Mouse (Mus musculus) retina, embryonic 14.5 days (tissue): ENCODE measurements around the gene Tex22.

Source experiments
- DNase-seq: peaks from one replicate; pipeline ENCODE4 v3.0.0-alpha.2; 2015; ENCODE audit warnings: low spot score

Gene Tex22

DNA sequence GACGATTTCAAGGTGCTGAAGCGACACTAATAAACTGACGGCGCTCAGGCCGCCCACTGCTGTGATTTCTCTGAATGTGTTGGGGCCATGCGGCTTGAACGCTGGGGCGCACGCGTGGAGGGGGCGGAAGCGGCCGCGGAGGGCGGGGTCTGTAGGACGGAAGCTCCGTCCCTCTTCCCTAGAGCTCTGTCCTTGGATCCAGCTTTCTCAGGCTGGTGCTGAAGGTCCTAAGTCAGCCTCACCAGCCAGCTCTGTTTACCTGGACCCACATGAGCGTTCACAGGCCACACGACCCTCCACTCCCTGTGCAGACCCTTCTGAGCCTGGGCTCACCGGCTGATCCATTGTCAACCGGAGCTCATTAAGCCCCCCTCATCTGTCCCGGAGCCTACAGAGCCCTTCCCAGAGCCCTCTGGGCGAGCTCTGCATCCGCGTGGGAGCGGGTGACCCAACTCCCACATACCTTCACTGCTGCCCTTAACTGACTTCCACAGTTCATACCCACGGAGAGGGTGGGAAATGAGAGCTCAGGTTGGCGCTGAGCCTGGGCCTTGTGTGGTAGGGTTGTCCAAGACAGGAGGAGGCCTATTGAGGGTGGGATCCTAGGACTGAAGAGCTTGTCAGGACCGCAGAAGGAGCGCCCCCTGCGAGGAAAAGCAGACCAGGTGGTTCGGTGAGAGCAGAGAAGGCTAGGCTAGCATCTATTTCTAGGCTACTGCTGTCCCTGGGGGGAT, at the start of gene Tex22:
TSS of gene Tex22 (plus strand) at position 174 of the 734 bp plus-strand sequence.
- DNase-seq: peak; percentile 86

DNA sequence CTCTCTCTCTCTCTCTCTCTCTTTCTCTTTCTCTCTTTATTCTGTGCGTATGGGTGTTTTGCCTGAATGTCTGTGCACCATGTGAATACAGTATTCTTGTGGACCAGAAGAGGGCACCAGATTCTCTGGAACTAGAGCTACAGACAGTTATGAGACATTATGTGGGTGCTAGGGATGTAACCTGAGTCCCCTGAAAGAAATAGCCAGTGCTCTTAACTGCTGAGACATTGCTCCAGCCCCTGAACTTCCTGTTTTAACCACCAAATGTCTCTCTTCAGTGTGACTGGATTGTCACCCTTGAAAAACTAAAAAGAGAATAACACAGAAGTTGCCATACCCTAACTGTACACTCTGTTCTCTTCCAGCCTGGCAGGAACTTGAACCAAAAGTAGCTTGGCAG, 47.7 kb upstream of the Tex22 start:
- no peak for DNase-seq

DNA sequence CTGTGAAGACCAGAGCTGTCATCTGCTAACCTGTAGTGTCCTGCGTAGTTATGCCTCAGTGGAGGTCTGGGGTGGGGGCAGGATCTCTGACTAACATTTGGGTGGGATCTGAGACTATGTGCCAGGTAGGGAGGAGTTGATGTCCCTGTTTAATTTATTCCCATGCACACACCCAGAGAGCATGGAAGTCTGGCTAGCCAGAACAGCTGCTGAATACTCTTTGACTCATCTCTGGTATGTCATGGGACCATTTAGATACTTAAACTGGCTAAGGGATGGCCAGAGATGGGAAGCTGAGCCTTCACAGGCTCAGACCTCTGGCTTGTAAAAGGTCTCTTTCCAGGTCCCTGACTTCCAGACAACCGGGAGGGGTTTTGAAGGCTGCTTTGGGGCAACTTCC, 46.8 kb upstream of the Tex22 start:
- no peak for DNase-seq

DNA sequence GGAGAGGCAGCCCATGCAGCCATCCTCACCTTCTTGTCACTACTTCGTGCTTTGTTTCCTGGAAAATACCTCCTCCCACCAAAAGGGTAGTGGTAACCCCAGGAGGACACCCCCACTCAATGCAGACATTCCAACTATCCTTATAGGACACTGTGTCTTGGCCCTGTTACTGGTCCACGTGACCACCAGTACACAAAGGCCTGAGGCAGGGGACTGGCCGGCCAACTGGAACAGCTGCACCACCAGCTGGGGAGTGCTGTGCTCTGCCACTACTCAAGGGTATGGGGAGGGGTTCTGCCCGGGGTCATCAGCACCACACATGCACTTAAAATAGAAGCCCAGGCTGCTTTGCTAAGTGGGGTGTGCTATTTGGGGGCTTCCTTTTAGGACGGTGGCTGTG, 46.2 kb upstream of the Tex22 start:
- DNase-seq: peak; percentile 57

DNA sequence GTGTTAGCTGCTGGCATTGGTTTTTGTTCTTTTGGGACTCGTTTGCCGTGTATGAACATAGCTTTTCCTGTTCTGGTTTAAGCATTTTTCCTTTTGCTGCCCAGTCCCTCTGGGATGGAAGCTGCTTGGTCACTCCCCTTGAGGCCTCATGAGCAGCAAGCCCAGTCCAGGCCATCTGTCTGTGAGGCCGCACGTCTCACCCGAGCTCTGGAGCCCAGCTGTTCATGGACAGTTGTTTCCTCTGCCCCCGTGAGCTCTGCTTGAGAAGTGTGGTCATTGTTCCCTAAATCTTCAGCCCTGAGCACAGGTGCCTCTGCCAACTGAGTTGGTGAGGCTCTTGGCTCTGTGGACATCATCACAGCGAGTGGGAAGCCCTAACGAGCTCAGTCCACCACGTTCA, 45.4 kb upstream of the Tex22 start:
- peak; percentile 37 for DNase-seq

DNA sequence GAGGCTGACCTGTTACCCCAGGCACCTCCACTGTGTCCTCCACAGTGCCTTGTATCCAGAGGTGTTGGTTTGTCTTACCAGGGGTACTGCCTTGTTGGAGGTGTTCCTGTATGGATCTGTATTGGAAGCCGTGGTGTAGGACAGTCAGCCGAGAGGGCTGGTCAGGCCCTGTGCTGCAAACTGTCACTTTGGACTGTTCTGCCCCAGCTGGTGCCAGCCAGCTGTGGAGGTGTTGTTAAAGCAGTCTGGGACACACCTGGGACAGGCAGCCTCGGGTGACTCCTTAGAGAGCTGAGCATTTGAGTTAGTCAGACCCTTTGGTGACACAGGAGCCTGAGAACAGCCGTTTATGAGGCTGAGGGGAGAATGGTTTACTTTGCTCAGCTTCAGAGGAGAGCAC, 44.3 kb upstream of the Tex22 start:
- DNase-seq: no peak

DNA sequence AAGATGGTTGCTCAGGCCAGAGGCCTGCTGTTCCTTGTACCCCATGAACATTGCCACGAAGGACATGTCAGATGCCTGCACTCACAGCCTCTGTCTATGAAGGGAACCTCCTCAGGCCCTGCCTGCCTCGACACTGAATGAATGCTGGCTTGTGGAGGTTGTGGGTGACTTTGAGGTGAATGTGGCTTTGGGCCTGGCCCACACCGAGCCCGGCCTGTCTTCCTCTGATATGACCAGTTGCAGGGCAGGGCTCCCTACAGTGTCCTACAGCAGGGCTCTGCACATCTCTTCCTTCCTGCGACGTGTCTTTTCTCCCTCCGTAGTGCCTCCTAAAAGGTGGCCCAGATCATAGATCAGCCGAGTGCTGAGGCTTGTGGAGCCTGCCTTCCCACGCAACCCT, 43.3 kb upstream of the Tex22 start:
- no peak for DNase-seq

DNA sequence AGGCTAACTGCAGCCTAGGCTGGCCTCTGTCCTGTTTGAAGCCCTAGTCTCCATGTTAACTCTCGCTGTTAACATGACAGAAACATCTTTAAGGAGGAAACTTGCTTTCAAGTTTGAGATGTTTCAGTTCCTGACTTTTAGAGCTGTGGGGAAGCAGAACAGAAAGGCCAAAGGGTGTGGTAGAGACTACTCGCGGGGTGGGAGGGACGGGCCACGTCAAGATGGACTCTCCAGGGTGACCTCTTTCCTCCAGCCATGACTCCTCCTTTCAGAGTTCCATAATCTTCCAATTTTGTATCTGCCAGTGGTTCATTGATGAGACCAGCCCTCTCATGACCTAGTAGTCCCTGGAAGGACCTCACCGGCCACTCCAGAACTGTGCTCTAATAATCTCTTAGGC, 42.9 kb upstream of the Tex22 start:
- no peak for DNase-seq

DNA sequence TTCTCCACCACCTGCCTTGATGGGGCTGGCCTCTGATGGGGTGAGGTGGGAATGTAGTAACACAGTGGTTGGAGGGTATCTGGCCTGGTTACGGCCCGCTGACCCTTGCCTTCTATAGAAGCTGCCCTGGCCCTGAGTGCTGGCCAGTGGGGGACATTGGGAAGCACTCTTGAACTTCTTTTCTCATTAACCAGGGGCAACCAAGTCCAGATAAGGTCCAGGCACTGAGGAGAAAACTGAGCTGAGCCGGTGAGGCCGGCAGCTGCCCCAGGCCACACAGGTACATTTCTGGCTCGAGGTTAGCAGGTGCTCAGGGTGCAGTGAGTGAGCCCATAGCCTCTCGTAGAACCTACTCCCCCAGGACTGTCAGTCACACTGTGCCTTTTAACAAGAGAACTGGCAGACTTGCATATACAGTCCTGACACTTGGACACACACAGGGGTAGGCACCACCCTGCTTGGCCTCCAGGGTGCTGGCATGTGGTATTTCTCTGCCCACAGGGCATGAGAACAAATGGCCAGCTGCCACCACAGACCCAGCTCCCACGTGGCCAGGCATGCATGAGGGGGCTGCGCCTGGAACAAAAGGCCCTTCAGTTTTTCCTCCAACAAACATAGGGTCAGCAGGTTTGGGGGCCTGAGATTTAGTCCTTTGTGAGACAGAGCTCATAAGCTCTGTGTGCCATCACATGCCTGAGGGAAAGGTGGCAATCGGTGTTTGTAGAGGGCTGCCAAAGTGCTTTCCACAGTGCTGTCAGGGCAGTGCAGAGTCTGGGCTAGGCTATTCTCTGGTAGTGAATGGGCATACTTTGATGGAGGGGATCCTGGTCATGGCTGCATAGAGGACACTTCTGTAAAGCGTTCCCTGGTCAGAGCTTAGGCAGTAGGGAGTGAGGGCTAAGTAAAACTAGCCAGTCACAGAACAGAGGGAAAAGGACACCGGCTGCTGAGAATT, 41.7 kb upstream of the Tex22 start:
- DNase-seq: peak; percentile 25

DNA sequence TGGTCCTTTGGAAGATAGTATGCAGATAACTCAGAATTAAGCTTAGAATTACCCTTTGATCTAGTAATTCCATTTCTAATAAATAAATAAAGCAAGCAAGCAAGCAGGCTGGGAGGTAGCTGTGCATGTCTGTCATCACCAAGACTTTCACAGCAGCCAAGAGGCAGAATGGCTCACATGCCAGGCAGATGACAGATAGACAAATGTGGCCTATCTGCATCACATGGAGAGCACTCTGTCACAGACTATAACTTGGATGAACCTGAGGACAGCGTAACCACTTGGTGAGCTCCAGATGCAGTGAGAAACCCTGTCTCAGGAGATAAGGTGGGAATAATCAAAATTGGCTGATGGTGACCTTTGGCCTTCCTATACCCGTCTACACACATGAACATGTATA, 39.2 kb upstream of the Tex22 start:
- DNase-seq: no peak

DNA sequence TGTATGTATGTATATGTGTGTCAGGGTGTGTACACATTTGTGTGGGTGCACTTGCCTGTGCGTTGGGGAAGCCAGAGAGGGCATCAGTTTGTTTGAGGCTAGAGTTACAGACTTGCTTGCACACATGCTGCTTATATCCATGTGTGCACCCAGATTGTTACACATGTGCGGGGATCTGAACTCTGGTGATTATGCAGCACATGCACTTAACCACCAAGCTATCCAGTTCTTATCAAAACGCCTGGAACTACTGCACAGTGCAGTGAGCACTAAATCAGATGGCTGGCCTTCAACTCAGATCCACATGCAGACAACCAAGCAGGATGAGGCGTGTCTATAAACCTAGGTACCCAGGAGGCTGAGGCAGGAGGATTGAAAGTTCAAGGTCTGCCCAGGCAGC, 37.3 kb upstream of the Tex22 start:
- DNase-seq: no peak

DNA sequence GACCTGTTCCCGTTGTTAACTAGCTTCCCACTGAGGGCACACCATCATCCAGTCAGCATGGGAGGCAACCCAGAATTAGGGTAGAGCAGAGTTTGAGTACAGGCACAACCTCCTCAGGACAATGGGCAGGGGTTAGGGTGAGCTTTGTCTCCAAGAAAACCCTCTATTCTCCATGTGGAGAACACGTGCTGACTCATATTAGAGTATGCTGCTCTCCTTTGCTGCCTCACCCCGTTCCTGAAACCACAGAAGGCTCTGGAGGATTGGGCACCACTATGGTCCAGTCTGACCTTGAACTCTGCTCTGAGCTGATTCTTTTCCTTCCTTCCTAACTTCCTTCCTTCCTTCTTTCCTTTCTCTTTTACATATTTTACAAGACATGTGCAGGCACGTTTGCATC, 35.9 kb upstream of the Tex22 start:
- no peak for DNase-seq

DNA sequence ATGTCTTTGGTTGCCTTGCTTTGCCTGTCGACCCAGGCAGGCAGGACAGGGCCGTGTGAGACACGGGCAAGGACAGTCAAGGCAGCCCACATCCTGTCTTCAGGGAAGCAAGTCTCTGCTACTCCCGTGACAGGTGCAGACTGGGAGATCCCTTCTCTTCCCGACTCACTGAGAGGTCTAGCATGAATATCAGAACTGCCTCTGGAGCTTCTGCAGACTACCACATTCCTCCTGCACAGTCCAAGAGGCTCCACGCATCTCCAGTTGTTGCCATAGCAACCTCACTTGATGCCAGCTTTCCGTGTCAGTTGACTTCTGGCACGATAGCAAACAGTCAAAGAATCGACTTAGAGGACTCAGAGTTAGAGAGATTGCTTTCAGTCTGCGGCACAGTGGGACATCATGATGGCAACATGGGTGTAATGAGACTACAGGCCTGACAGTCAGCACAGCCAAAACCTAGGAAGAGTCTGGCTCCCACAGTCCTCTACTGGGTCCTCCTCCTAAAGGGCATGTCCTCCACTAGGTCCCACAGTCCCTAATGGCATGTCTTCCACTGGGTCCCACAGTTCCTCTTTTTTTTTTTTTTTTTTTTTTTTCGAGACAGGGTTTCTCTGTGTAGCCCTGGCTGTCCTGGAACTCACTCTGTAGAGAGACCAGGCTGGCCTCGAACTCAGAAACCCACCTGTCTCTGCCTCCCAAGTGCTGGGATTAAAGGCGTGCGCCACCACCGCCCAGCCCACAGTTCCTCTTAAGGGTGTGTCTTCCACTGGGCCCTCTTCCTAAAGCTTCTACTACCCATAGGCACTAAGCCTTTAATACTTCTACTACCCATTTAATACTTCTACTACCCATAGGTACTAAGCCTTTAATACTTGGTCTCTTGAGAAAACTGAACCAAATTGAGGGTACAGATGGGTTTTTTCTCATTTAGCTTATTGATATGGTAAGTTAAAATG, 32.5 kb upstream of the Tex22 start:
- peak; percentile 52 for DNase-seq

DNA sequence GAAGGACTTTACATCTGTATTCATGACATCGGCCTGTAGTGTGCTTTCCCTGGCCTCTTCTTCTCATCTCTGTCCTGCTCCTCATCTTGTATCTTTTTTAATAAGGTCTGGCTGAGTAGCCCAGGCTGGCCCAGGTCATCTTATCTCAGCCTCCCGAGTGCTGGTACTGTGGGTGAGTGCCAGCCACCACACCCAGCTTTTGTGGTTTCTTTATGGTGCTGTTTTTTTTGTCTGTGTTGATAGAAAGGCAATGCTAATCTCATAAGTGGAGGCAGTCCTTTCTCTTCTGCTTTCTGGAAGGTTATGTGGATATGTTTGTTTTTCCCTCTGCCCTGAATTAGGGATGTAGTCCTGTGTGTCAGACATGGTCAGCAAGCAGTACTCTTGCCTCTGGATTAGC, 31.8 kb upstream of the Tex22 start:
- no peak for DNase-seq

DNA sequence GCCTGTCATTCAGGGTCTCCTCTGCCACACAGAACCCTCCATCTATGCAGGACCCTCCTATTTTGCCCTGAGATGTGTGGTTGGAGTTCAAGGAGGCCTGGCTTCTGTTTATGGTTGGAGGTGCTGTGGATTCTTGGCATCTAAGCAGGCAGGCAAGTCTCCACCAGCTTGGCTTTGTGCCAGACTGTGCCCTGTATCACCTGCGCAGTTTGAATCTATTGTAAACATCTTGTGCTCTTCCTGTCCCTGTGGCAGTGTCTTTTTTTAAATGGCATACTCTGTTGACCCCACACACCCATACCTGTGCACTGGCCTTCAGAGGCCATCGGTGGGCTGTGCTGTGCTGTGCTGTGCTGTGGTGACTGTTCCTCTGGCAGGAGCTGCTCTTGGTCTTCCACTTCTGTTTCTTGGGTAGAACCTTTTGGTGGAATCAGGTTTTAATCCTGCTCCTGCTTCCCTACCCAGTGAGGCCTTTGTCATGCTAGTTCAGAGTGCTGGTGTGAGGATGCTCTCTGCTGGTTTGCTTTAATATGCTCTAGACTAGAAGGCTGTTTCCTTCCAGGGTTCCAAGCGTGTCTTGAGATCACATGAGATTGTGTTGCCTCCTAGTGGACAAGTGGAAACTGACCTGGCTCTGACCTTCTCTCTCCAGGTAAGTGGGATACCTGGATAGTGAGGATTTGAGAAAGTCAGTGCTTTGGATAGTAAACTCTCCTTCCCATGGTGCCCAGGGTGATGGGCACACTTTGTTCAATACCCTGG, 29.2 kb upstream of the Tex22 start:
- no peak for DNase-seq

DNA sequence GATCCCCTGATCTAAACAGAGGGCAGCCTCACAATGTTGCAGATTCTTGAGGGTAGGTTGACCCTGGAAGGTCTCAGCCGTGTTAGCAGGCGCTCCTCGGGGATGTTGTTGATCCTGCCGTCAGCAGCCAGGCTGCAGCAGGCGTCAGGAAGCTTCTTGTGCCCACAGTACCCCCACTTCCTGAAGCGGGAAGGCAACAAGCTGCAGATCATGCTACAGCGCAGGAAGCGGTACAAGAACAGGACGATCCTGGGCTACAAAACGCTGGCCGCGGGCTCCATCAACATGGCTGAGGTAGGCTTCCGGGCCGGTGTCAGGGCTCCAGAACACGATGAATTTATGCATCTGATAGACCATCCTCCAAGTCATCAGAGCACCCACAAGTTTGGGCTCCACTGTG, 27.4 kb upstream of the Tex22 start:
- no peak for DNase-seq

DNA sequence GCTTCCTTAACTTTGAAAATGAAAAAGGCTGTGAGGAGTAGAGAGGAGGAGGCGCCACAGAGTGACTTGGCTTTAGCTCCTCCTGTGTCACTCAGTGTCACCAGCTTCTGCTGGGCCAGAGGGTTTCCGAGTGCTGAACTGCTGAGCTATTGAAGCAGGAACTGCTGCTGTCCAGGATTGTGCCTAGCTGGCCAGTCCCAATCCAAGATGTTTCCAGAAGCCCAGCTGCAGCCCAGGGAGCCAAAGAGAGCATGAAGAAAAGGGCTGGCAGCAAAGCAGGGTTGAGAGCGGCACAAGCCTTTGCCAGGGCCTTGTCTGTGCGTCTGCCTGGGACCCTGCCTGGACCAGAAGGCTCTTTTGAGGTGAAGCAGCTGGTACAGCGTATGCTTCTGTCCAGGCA, 26.2 kb upstream of the Tex22 start:
- DNase-seq: no peak

DNA sequence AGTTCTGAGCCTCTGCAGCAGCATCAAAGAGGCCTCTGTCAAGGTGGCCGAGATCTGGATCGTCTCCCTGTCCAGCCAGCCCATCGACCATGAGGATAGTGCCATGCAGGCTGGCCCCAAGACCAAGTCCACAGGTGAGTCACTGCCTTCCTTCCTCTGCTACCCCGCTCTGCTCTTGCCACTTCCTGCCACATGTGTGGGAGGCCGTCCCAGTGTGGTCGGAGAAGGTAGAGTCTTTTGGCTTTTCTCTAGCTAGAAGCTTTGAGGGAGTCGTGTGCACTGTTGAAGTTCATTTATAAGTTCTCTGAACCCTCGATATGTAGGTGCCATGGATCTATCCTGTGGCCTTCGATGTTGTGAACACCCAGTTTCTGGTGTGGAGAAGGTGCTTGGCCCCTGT, 24.5 kb upstream of the Tex22 start:
- no peak for DNase-seq

DNA sequence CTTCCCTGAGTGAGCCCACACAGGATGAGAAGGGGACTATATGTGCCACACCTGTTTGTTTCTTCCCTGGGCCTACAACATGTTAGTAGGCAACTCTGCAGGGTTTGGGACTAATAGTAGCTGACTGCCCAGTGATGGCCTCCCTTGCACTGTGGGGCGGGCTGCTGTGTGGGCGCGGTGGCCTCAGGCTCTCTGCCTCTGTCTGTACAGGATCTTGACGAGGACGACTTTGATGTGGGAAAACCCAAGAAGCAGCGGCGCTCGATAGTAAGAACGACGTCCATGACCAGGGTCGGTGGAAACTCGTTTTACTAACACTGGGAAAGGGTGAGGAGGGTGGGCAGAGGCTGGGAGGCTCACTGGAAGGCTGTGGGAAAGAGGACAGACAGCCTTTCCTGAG, 23.6 kb upstream of the Tex22 start:
- no peak for DNase-seq

DNA sequence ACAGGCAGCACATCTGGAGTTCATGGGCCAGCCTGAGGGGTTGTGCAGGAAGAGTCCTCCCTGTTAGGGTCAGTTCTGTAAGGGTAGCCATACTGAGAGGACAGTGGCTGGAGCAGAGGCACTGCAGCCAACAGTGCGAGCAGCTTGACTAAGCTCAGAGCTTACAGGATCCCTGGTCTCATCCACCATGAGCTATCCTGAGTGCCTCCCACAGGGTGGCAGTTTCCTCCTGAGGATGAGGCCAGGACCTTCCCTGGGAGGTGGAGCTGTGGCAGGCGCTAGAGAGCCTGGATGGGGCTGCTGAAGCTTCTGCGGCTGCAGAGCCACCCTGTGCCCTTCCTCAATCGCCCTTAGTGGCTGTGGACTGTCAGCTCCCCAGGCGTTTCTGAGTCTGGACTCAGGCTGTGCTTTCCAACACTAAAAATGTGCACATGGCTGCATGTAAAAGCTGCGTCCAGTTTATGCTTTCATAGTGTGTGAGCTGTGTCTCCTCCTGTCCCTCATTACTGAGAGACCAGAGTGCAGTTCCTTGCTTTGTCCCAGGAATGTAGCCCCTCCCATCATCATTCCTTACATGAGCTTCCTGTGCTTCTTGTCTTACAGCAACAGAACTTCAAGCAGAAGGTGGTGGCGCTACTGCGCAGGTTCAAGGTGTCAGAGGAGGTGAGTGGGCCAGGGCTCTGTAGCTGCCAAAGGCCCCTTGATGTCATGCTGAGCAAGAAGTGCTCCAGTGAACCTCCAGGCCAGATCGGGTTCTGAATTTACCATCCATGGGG, 22.5 kb upstream of the Tex22 start:
- DNase-seq: no peak

DNA sequence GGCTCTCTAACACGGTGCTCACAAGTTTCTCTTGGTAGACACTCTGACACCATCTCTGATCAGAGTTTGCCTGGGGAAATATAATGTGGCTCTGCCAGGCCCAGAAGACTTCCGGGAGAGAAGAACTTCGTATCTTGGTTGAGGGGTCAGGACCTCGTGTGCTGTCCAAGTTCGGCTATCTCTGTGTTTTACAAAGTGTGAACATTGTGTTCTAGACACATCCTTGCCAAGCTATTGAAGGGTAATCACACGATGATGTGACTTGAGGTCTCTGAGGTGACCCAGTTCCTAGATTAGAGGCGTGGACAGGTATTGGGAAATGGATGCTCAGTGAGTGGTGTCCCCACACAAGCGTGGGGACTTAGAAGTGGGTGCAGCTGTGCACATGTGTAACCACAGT, 18.2 kb upstream of the Tex22 start:
- DNase-seq: no peak
